Mouse (Mus musculus): Measurements from ENCODE around the gene Slc2a13. TPM values are rescaled to one million over a fixed set of nuclear protein-coding genes. Genes with fewer than 3 reads are reported as not detected.

Slc2a13 gene
- polyA plus RNA-seq (2012; rRNA removed), result 0.12 and 0.14 TPM in 2 replicates

GRCm38 (mm10) chr15:91573111-91573538 lies at the start of gene Slc2a13:
TSS of gene Slc2a13 (minus strand) at chr15:91573261.

Other genes starting within 250 kb of the Slc2a13 start
- 0.90 and 0.99 TPM in 2 replicates for gene Lrrk2, start 99.9 kb upstream of the Slc2a13 start, polyA plus RNA-seq (2012; rRNA removed)